Mouse (Mus musculus) midbrain, embryonic 12.5 days (tissue): Measurements from ENCODE around the gene Emx2. TPM values are rescaled to one million over a fixed set of nuclear protein-coding genes. Genes with fewer than 3 reads are reported as not detected.

ENCODE experiments used
- ATAC-seq: fragments of 200-750 bp; cut with Nextera tagmentation; 2 replicates; pipeline ENCODE4 v1.8.0; 2017; ENCODE audit warnings: low read depth, moderate TSS enrichment, moderate library complexity; ENCODE audit not compliant: low FRiP score
- H3K27ac ChIP-seq: fragments of 300-500 bp; sonication (generic); replicated peaks from 2 replicates; pipeline ENCODE4 v1.5.1; 2016; ENCODE audit warnings: mild to moderate bottlenecking
- H3K27me3 ChIP-seq: fragments of 300-500 bp; sonication (generic); 2 replicates; pipeline ENCODE4 v1.6.1; 2016; ENCODE audit warnings: mild to moderate bottlenecking
- H3K36me3 ChIP-seq: fragments of 300-500 bp; sonication (generic); 2 replicates; pipeline ENCODE4 v1.6.1; 2016
- H3K4me1 ChIP-seq: fragments of 300-500 bp; sonication (generic); 2 replicates; pipeline ENCODE4 v1.6.1; 2016
- H3K4me2 ChIP-seq: fragments of 300-500 bp; sonication (generic); replicated peaks from 2 replicates; pipeline ENCODE4 v1.6.1; 2016; ENCODE audit warnings: mild to moderate bottlenecking, moderate library complexity
- H3K4me3 ChIP-seq: fragments of 300-500 bp; sonication (generic); 2 replicates; pipeline ENCODE4 v1.5.1; 2016; ENCODE audit warnings: mild to moderate bottlenecking
- H3K9ac ChIP-seq: fragments of 300-500 bp; sonication (generic); replicated peaks from 2 replicates; pipeline ENCODE4 v1.6.1; 2016; ENCODE audit warnings: mild to moderate bottlenecking, moderate library complexity
- H3K9me3 ChIP-seq: fragments of 300-500 bp; sonication (generic); 2 replicates; pipeline ENCODE4 v1.6.1; 2016; ENCODE audit warnings: mild to moderate bottlenecking
- WGBS: fragments of 180-500 bp; shearing (Covaris S2); methylation state at CpG from one replicate; pipeline ENCODE4 v1.1.7; 2016; 5-methylcytosine and 5-hydroxymethylcytosine counted together
- polyA plus RNA-seq: library from polyadenylated mRNA; unstranded; fragments of >200 nt; fragmentation: Nextera tagmentation; extraction: Ambion mirVana; gene quantifications from 2 replicates; pipeline ENCODE4 v1.2.1, GENCODE M21; 2016

Gene Emx2
- polyA plus RNA-seq, 1 experiment from 2014 or later, result 17.9 TPM

- ATAC-seq, result 0 out of 2 replicates have a peak, but pooled peaks have one; percentile 60
- Histone ChIP-seq H3K27me3 (peaks cover 97% of the 10 kb centered on the region), H3K9me3 (no peaks in the 10 kb centered on the region), H3K4me3 (no peak overlapping the region), H3K4me1 (peaks cover 37% of the 10 kb centered on the region), H3K27ac (no peak overlapping the region), H3K36me3 (no peaks in the 10 kb centered on the region), H3K9ac (0 out of 2 replicates have a peak overlapping the region, but pooled peaks have one; percentile 6), H3K4me2 (peak overlapping the region; percentile 18)
- under 1% methylated on average over 18 of the region's 18 CpGs for WGBS
These were observed 4.0 kb upstream of the Emx2 start for GRCm38 (mm10) chr19:59454196-59454595.

- Histone ChIP-seq H3K27ac (no peak overlapping the region), H3K36me3 (no peaks in the 10 kb centered on the region), H3K9ac (no peak overlapping the region), H3K4me1 (peaks cover 39% of the 10 kb centered on the region), H3K9me3 (no peaks in the 10 kb centered on the region), H3K4me2 (peak overlapping the region; percentile 59), H3K4me3 (peak overlapping the region; percentile 21; the same call in 1 of the 2 replicates), H3K27me3 (peaks cover 97% of the 10 kb centered on the region)
- WGBS, result 9% methylated on average over 7 of the region's 7 CpGs
- no peak for ATAC-seq
These were observed 2.5 kb upstream of the Emx2 start for GRCm38 (mm10) chr19:59455671-59456070.

DNA sequence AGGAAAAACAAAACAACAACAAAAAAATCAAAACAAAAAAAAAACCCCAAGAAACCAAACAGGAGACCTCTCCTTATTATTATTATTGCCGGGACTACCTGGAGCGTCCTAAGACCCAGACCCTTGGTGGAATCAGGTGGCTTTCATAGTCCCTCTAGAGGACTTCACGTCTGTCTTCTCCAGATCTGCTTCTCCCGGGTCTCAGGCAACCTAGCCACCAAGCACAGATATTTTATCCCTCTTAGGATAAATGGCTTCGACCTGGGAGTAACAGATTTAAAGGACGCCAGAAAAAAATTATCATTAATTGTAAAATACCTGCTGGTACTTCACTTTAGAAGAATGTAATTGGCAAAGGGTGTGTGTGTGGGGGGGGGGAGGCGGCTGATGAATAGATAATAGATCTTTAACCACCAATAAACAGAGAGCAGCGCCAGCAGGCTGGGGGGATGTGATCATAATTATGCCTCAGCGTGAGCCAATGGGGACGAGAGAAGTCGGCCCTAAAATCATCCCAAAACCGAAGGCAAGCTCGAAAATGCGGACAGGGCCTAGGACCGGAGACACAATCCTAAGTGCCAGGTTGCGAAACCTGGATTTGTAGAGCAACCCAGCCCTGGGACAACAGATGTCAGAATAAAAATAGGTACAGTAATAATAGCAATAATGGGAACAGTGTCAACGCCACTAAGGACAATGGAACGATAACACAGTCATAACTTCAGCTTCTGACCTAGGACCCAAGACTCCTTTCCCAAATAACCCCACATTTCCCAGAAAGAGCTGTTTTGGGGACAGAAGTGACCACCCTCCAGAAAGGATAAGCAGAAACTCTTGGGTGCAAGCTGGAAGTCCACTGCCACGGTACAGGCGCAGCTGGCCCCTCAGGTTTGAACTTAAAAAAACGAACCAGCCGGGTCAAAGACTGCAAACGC is 894 bp upstream of the Emx2 start:
- Histone ChIP-seq H3K4me1 (peaks cover 32% of the 10 kb centered on the region), H3K4me3 (peak overlapping the region; percentile 54), H3K9me3 (no peaks in the 10 kb centered on the region), H3K36me3 (no peaks in the 10 kb centered on the region), H3K9ac (peak overlapping the region; percentile 63; the same call in 1 of the 2 replicates), H3K27me3 (peaks cover 97% of the 10 kb centered on the region), H3K27ac (peak overlapping the region; percentile 89), H3K4me2 (peak overlapping the region; percentile 59)
- no peak for ATAC-seq
- whole genome bisulfite sequencing, result under 1% methylated on average over 23 of the region's 23 CpGs

- Histone ChIP-seq H3K4me2 (peak overlapping the region; percentile 59), H3K4me3 (peak overlapping the region; percentile 54), H3K36me3 (no peaks in the 10 kb centered on the region), H3K27ac (peak overlapping the region; percentile 89), H3K9ac (peak overlapping the region; percentile 68), H3K4me1 (peaks cover 41% of the 10 kb centered on the region), H3K27me3 (peaks cover 97% of the 10 kb centered on the region), H3K9me3 (no peaks in the 10 kb centered on the region)
- 0% methylated on average over 15 of the region's 15 CpGs for whole genome bisulfite sequencing
- no peak for ATAC-seq
These were observed 567 bp downstream of the Emx2 start for GRCm38 (mm10) chr19:59458743-59459135.

DNA sequence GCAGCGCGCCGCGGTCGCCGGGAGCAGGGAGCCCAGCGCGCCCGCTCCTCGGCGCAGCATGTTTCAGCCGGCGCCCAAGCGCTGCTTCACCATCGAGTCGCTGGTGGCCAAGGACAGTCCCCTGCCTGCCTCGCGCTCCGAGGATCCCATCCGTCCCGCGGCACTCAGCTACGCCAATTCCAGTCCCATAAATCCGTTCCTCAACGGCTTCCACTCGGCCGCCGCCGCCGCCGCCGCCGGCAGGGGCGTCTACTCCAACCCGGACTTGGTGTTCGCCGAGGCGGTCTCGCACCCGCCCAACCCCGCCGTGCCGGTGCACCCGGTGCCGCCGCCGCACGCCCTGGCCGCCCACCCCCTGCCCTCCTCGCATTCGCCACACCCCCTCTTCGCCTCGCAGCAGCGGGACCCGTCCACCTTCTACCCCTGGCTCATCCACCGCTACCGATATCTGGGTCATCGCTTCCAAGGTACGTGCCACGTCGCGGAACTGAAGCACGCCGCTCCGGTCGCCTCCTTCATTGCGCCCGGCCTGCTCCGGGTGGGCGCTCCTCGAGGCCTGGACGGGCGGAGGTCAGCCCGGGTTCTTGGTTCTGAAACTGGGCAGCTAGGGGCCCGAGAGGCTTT is 1.1 kb downstream of the Emx2 start:
- H3K27ac ChIP-seq, result peak overlapping the region; percentile 89
- no peaks in the 10 kb centered on the region for H3K9me3 ChIP-seq
- H3K27me3 ChIP-seq, result peaks cover 97% of the 10 kb centered on the region
- peak overlapping the region; percentile 59 for H3K4me2 ChIP-seq
- no peaks in the 10 kb centered on the region for H3K36me3 ChIP-seq
- peak overlapping the region; percentile 68 for H3K9ac ChIP-seq
- H3K4me1 ChIP-seq, result peaks cover 42% of the 10 kb centered on the region
- peak; percentile 21 for ATAC-seq
- H3K4me3 ChIP-seq, result peak overlapping the region; percentile 54
- WGBS, result under 1% methylated on average over 75 of the region's 75 CpGs

GRCm38 (mm10) chr19:59459811-59460241 is 1.7 kb downstream of the Emx2 start:
- under 1% methylated on average over 19 of the region's 19 CpGs for WGBS
- peak overlapping the region; percentile 89 for H3K27ac ChIP-seq
- peaks cover 37% of the 10 kb centered on the region for H3K4me1 ChIP-seq
- no peaks in the 10 kb centered on the region for H3K36me3 ChIP-seq
- H3K4me3 ChIP-seq, result peak overlapping the region; percentile 54
- no peak for ATAC-seq
- H3K9ac ChIP-seq, result peak overlapping the region; percentile 68
- peaks cover 95% of the 10 kb centered on the region for H3K27me3 ChIP-seq
- peak overlapping the region; percentile 59 for H3K4me2 ChIP-seq
- H3K9me3 ChIP-seq, result no peaks in the 10 kb centered on the region

DNA sequence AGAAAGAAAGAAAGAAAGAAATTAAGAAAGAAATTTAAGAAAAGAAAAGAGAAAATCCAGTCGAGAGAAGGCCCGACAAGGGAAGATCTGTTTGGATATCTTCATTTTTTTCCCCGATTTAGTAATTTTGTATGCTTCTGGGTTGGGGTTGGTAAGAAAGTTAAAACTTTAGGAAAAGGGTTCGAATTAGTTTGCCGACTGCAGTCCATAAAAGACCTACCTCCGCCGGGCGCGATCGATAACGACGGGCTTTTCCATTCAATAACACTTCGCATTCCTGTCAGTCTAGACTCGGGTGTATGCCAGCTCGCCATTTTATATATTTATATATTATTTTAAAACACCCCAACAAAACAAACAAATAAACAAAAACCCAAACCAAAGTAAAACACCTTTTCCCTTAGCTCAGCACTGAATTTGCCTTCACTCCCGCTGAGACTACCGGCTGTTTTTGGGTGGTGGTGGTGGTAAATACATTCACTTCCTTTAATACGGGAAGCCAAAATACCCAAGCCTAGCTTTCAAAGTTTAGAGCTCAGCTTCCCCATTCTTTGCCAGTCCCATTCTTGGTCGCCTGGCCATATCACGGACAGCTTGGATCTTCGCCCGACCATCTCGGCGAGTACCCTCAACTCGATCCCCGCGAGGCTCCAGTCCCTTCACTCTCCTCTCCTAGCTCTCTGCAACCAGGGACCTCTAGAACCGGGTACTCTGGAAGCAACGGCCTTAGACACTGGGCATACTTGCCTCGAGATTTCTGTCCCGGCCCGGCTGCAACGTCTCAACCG is 2.4 kb downstream of the Emx2 start:
- Histone ChIP-seq H3K27ac (peak overlapping the region; percentile 89), H3K36me3 (no peaks in the 10 kb centered on the region), H3K9ac (peak overlapping the region; percentile 68), H3K4me3 (peak overlapping the region; percentile 54), H3K27me3 (peaks cover 90% of the 10 kb centered on the region), H3K4me1 (peaks cover 38% of the 10 kb centered on the region), H3K4me2 (peak overlapping the region; percentile 59), H3K9me3 (no peaks in the 10 kb centered on the region)
- no peak for ATAC-seq
- WGBS, result 1% methylated on average over 34 of the region's 34 CpGs

- WGBS, result 2% methylated on average over 36 of the region's 36 CpGs
- H3K27me3 ChIP-seq, result peaks cover 89% of the 10 kb centered on the region
- peak overlapping the region; percentile 54 for H3K4me3 ChIP-seq
- H3K4me2 ChIP-seq, result peak overlapping the region; percentile 59
- H3K4me1 ChIP-seq, result peaks cover 39% of the 10 kb centered on the region
- H3K9ac ChIP-seq, result peak overlapping the region; percentile 68
- no peaks in the 10 kb centered on the region for H3K36me3 ChIP-seq
- no peak for ATAC-seq
- no peaks in the 10 kb centered on the region for H3K9me3 ChIP-seq
- peak overlapping the region; percentile 70 for H3K27ac ChIP-seq
These were observed 3.6 kb downstream of the Emx2 start for GRCm38 (mm10) chr19:59461481-59462421.

- H3K36me3 ChIP-seq, result no peaks in the 10 kb centered on the region
- peaks cover 86% of the 10 kb centered on the region for H3K27me3 ChIP-seq
- peaks cover 47% of the 10 kb centered on the region for H3K4me1 ChIP-seq
- H3K27ac ChIP-seq, result peak overlapping the region; percentile 70
- ATAC-seq, result no peak
- H3K4me2 ChIP-seq, result peak overlapping the region; percentile 59
- WGBS, result 2% methylated on average over 19 of the region's 19 CpGs
- H3K9ac ChIP-seq, result peak overlapping the region; percentile 68
- no peaks in the 10 kb centered on the region for H3K9me3 ChIP-seq
- peak overlapping the region; percentile 54 for H3K4me3 ChIP-seq
These were observed 4.5 kb downstream of the Emx2 start for GRCm38 (mm10) chr19:59462459-59463292.

- H3K9ac ChIP-seq, result peak overlapping the region; percentile 68
- peak overlapping the region; percentile 40; the same call in 1 of the 2 replicates for H3K27ac ChIP-seq
- 5% methylated on average over 19 of the region's 19 CpGs for WGBS
- peaks cover 86% of the 10 kb centered on the region for H3K27me3 ChIP-seq
- H3K4me3 ChIP-seq, result peak overlapping the region; percentile 54
- H3K36me3 ChIP-seq, result no peaks in the 10 kb centered on the region
- H3K4me2 ChIP-seq, result peak overlapping the region; percentile 59
- H3K4me1 ChIP-seq, result peaks cover 55% of the 10 kb centered on the region
- H3K9me3 ChIP-seq, result no peaks in the 10 kb centered on the region
- no peak for ATAC-seq
These were observed 5.8 kb downstream of the Emx2 start for GRCm38 (mm10) chr19:59463842-59464443.
